Comparison of ENCODE assay signal across 8 mouse cellular contexts in the genomic region with DNA sequence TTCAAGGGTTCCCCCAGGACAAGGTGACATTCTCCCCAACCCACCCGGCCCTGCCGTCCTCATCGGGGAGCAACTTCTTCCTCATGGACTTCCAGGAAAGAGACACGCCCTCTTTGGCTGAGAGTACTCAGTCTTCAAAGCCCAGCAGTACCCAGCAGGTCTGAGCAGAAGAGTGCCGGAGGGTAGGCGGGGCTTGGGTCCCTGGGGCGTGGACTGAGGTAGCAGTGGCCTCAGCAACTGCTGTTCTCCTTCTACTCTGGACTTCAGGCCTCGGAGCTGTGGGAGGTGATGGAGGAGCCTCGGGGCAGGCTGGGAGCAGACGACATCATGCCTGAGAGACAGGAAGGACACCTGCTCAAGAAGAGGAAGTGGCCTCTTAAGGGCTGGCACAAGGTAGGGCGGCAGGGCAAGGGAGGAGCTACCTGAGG. TPM values are rescaled to one million over a fixed set of nuclear protein-coding genes. Genes with fewer than 3 reads are reported as not detected.
DNase-seq lines count a peak whose midpoint lies in the region.

No protein-coding gene starts in this region.

- no peaks in the 10 kb centered on the region for H3K9me3 ChIP-seq in erythroblast, embryonic 14.5 days (ENCODE audit: control insufficient read depth, low read length)

- H3K4me1 ChIP-seq in erythroblast, embryonic 14.5 days (ENCODE audit: control insufficient read depth): peaks cover 28% of the 10 kb centered on the region

- 36% methylated on average over 11 of the region's 11 CpGs for WGBS in macrophage (ENCODE audit: missing documents)

- H3K27ac ChIP-seq in macrophage: no peak overlapping the region

- H3K4me3 ChIP-seq in erythroblast, embryonic 14.5 days (replicated peaks): peak overlapping the region; percentile 68
- H3K4me3 ChIP-seq in macrophage (ENCODE audit: inconsistent target): peak overlapping the region; percentile 98; the same call in 1 of the 2 replicates

- H3K36me3 ChIP-seq in erythroblast, embryonic 14.5 days (ENCODE audit: control insufficient read depth): peaks cover 44% of the 10 kb centered on the region
- peaks cover 37% of the 10 kb centered on the region for H3K36me3 ChIP-seq in macrophage (ENCODE audit: inconsistent target)

- DNase-seq in adrenal gland, adult 2 months: peak; percentile 68
- DNase-seq in adrenal gland, postnatal 4 days (ENCODE audit: low spot score in 2 of 2): no peak
- peak; percentile 61 for DNase-seq in A20 (ENCODE audit: low read depth, low spot score)
- peak; percentile 35 for DNase-seq in kidney, postnatal 14 days
- no peak for DNase-seq in layer of hippocampus, adult 18-20 months (ENCODE audit: low spot score in 2 of 2)
- DNase-seq in frontal cortex, postnatal 14 days (ENCODE audit: low spot score in 2 of 2): no peak

- peaks cover 15% of the 10 kb centered on the region; the same call in 1 of the 2 replicates for H3K79me2 ChIP-seq in macrophage (ENCODE audit: inconsistent target)

- H3K27me3 ChIP-seq in erythroblast, embryonic 14.5 days (ENCODE audit: control insufficient read depth): no peaks in the 10 kb centered on the region

RNA-seq across cellular contexts. Expression of a gene that starts 1.8 kb away (rescaled TPM):
- total RNA-seq in adrenal gland, adult 2 months (2021): 10 to 100 TPM in 1 of 2 experiments, 1 to 10 TPM in 1; 7.4 to 12.7 TPM
- 14.8 and 16.0 TPM in 2 replicates for polyA plus RNA-seq in adrenal gland, adult 2 months (2012; rRNA removed)
- 10 to 100 TPM; 20.3 to 21.4 TPM for total RNA-seq in adrenal gland, postnatal 4 days (2021)
- polyA plus RNA-seq in erythroblast, embryonic 14.5 days (2012): 0.10 and 0.16 TPM in 2 replicates
- 10 to 100 TPM; 17.5 to 67.5 (median 41.8) TPM for total RNA-seq in macrophage (2018; cell fraction: chromatin; rRNA removed)
- total RNA-seq in macrophage (2018; cell fraction: cytosol; rRNA removed): 10 to 100 TPM in 8 of 26 experiments, 1 to 10 TPM in 18; 3.3 to 12.6 (median 8.5) TPM
- 10 to 100 TPM in 25 of 26 experiments, 1 to 10 TPM in 1; 8.3 to 35.5 (median 20.1) TPM for total RNA-seq in macrophage (2018; cell fraction: nucleus; rRNA removed)
- 6.4 to 9.7 TPM (median 9.5 TPM) in 3 replicates for polyA plus RNA-seq in macrophage (2018)
- 10 to 100 TPM; 16.3 to 17.7 TPM for total RNA-seq in layer of hippocampus, adult 18-20 months (2021)

RNA-seq across cellular contexts. Expression of a gene that starts 10.9 kb away (rescaled TPM):
- total RNA-seq in adrenal gland, adult 2 months (2021): 100 to 1,000 TPM; 130 to 154 TPM
- polyA plus RNA-seq in adrenal gland, adult 2 months (2012; rRNA removed): 197 and 276 TPM in 2 replicates
- total RNA-seq in adrenal gland, postnatal 4 days (2021): 100 to 1,000 TPM; 110 to 123 TPM
- 1.7 and 2.4 TPM in 2 replicates for polyA plus RNA-seq in erythroblast, embryonic 14.5 days (2012)
- 10 to 100 TPM in 13 of 26 experiments, 1 to 10 TPM in 13; 3.8 to 17.2 (median 9.8) TPM for total RNA-seq in macrophage (2018; cell fraction: chromatin; rRNA removed)
- total RNA-seq in macrophage (2018; cell fraction: cytosol; rRNA removed): 10 to 100 TPM; 21.4 to 39.0 (median 32.2) TPM
- total RNA-seq in macrophage (2018; cell fraction: nucleus; rRNA removed): 10 to 100 TPM in 22 of 26 experiments, 1 to 10 TPM in 4; 6.7 to 26.3 (median 13.4) TPM
- 25.6 to 38.5 TPM (median 31.8 TPM) in 3 replicates for polyA plus RNA-seq in macrophage (2018)
- 10 to 100 TPM; 76.0 to 80.4 TPM for total RNA-seq in layer of hippocampus, adult 18-20 months (2021)

RNA-seq across cellular contexts. Expression of a gene that starts 11.0 kb away (rescaled TPM):
- 1 to 10 TPM in 1 of 2 experiments, under 1 TPM in 1; 0.98 to 1.1 TPM for total RNA-seq in adrenal gland, adult 2 months (2021)
- 0.47 and 0.50 TPM in 2 replicates for polyA plus RNA-seq in adrenal gland, adult 2 months (2012; rRNA removed)
- 1 to 10 TPM in 1 of 2 experiments, under 1 TPM in 1; 0.76 to 1.3 TPM for total RNA-seq in adrenal gland, postnatal 4 days (2021)
- polyA plus RNA-seq in erythroblast, embryonic 14.5 days (2012): not detected in 2 replicates
- not detected for total RNA-seq in macrophage (2018; cell fraction: chromatin; rRNA removed)
- under 1 TPM in 7 of 26 experiments, not detected in 19; 0.10 to 0.21 (median 0.14) TPM for total RNA-seq in macrophage (2018; cell fraction: cytosol; rRNA removed)
- total RNA-seq in macrophage (2018; cell fraction: nucleus; rRNA removed): not detected
- 0.17 TPM in 1 of 3 replicates, not detected in the others for polyA plus RNA-seq in macrophage (2018)
- total RNA-seq in layer of hippocampus, adult 18-20 months (2021): under 1 TPM; 0.74 to 0.94 TPM

RNA-seq across cellular contexts. Expression of a gene that starts 22.5 kb away (rescaled TPM):
- total RNA-seq in adrenal gland, adult 2 months (2021): 10 to 100 TPM; 13.3 to 25.0 TPM
- 27.6 and 28.6 TPM in 2 replicates for polyA plus RNA-seq in adrenal gland, adult 2 months (2012; rRNA removed)
- total RNA-seq in adrenal gland, postnatal 4 days (2021): 10 to 100 TPM; 28.8 to 29.7 TPM
- 0.27 and 0.41 TPM in 2 replicates for polyA plus RNA-seq in erythroblast, embryonic 14.5 days (2012)
- 1 to 10 TPM in 11 of 26 experiments, under 1 TPM in 4, not detected in 11; 0.56 to 3.2 (median 1.3) TPM for total RNA-seq in macrophage (2018; cell fraction: chromatin; rRNA removed)
- total RNA-seq in macrophage (2018; cell fraction: cytosol; rRNA removed): 1 to 10 TPM in 14 of 26 experiments, under 1 TPM in 12; 0.19 to 2.1 (median 1.1) TPM
- 1 to 10 TPM in 7 of 26 experiments, under 1 TPM in 11, not detected in 8; 0.40 to 3.0 (median 0.67) TPM for total RNA-seq in macrophage (2018; cell fraction: nucleus; rRNA removed)
- 0.57 to 3.6 TPM (median 1.3 TPM) in 3 replicates for polyA plus RNA-seq in macrophage (2018)
- total RNA-seq in layer of hippocampus, adult 18-20 months (2021): 1 to 10 TPM; 4.0 to 4.9 TPM

RNA-seq across cellular contexts. Expression of a gene that starts 39.0 kb away (rescaled TPM):
- total RNA-seq in adrenal gland, adult 2 months (2021): under 1 TPM; 0.09 to 0.24 TPM
- 0.10 and 0.31 TPM in 2 replicates for polyA plus RNA-seq in adrenal gland, adult 2 months (2012; rRNA removed)
- under 1 TPM; 0.42 TPM for total RNA-seq in adrenal gland, postnatal 4 days (2021)
- not detected in 2 replicates for polyA plus RNA-seq in erythroblast, embryonic 14.5 days (2012)
- total RNA-seq in macrophage (2018; cell fraction: chromatin; rRNA removed): under 1 TPM in 3 of 26 experiments, not detected in 23; 0.16 to 0.50 (median 0.20) TPM
- under 1 TPM in 5 of 26 experiments, not detected in 21; 0.03 to 0.11 (median 0.04) TPM for total RNA-seq in macrophage (2018; cell fraction: cytosol; rRNA removed)
- total RNA-seq in macrophage (2018; cell fraction: nucleus; rRNA removed): under 1 TPM in 5 of 26 experiments, not detected in 21; 0.11 to 0.56 (median 0.17) TPM
- polyA plus RNA-seq in macrophage (2018): 0.09 TPM in 1 of 3 replicates, not detected in the others
- 1 to 10 TPM in 1 of 2 experiments, under 1 TPM in 1; 0.79 to 1.1 TPM for total RNA-seq in layer of hippocampus, adult 18-20 months (2021)

Comparison
In these comparisons a context has a peak if more than half of its experiments do, and no peak if none do; other contexts are left out.
1. DNase-seq: peak in adrenal gland, adult 2 months (single experiment), A20 (single experiment) and kidney, postnatal 14 days (single experiment); none in adrenal gland, postnatal 4 days (0 of 2), layer of hippocampus, adult 18-20 months (0 of 2) and frontal cortex, postnatal 14 days (0 of 2).